Mouse (Mus musculus): Measurements from ENCODE around the gene Dot1l. TPM values are rescaled to one million over a fixed set of nuclear protein-coding genes. Genes with fewer than 3 reads are reported as not detected.

The Dot1l gene
- polyA plus RNA-seq, 1 experiment from 2014 or later = 27.3 TPM

GRCm38 (mm10) chr10:80741634-80742179 lies 13.3 kb upstream of the Dot1l start:
- H3K4me1 ChIP-seq (ENCODE audit: control insufficient read depth, insufficient read depth, low read length) = peaks cover 25% of the 10 kb centered on the region
- H3K4me2 ChIP-seq (ENCODE audit: low read depth, low read length) = peak overlapping the region; percentile 99
- H3K36me3 ChIP-seq (ENCODE audit: control insufficient read depth, insufficient read depth, low read length) = no peaks in the 10 kb centered on the region
- no peaks in the 10 kb centered on the region for H3K9me3 ChIP-seq (ENCODE audit: control insufficient read depth, low read length)
- ATAC-seq (ENCODE audit: low read depth) = no peak; the same call in none of the 2 replicates
- under 1% methylated on average over 35 of the region's 46 CpGs for WGBS
- H3K27me3 ChIP-seq (ENCODE audit: control insufficient read depth, insufficient read depth, low read length) = no peaks in the 10 kb centered on the region
- H3K27ac ChIP-seq (ENCODE audit: low read depth, low read length) = peak overlapping the region; percentile 71
- peak overlapping the region; percentile 90 for H3K9ac ChIP-seq (replicated peaks; ENCODE audit: low read depth, low read length)
- H3K4me3 ChIP-seq (ENCODE audit: low read depth, low read length) = peak overlapping the region; percentile 81

DNA sequence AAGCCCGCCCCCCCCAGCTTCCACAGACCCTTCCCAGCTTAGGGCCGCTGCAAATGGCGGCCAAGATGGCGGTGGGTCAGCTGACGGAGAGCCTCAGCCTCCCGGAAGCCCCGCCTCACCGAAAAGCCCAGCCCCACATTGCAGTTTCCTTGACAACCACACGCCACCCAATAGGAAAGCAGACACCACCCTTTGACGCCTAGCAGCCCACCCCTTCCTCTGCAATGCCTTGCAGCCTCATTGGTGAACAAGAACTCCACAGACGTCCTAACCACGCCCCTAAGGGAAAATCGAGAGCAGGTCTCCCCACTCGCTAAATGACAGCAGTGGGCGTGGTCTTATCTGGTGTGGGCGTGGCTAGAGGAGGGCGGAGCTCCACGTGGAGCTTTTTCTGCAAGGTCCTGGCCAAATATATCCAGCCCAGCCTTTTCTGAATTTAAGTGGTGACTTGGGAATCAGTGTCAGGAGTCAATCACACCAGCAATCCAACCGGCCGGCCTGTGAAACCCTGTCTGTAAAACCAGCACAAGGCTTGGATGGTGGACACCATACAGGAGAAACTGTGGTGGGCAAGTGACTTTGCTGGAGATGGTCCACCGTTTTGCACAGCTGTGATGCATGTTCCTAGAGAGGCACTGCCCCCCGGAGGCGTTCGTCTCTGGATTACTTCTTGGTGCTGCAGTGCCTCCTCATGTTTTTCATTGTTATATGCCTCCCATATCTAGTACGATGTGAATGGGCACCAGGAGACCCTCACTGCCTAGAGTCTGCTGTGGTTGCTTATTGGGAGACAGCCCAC lies 12.6 kb upstream of the Dot1l start, which contains the start of gene Ap3d1:
Ap3d1 (minus strand) TSS at position 85 of the 799 bp plus-strand sequence.
- H3K27ac ChIP-seq (ENCODE audit: low read depth, low read length) = peak within 1 kb of the TSS; percentile 79
- peak within 1 kb of the TSS; percentile 99 for H3K4me2 ChIP-seq (ENCODE audit: low read depth, low read length)
- peak within 1 kb of the TSS; percentile 90 for H3K9ac ChIP-seq (replicated peaks; ENCODE audit: low read depth, low read length)
- H3K9me3 ChIP-seq (ENCODE audit: control insufficient read depth, low read length) = no peaks in the 10 kb centered on the region
- no peaks in the 10 kb centered on the region for H3K27me3 ChIP-seq (ENCODE audit: control insufficient read depth, insufficient read depth, low read length)
- peak; percentile 99 for ATAC-seq (ENCODE audit: low read depth)
- peaks cover 25% of the 10 kb centered on the region for H3K4me1 ChIP-seq (ENCODE audit: control insufficient read depth, insufficient read depth, low read length)
- H3K36me3 ChIP-seq (ENCODE audit: control insufficient read depth, insufficient read depth, low read length) = no peaks in the 10 kb centered on the region
- WGBS = 2% methylated on average over 25 of the region's 25 CpGs
- peak within 1 kb of the TSS; percentile 81 for H3K4me3 ChIP-seq (ENCODE audit: low read depth, low read length)

GRCm38 (mm10) chr10:80744262-80744661 lies 10.7 kb upstream of the Dot1l start:
- Histone ChIP-seq H3K27ac (ENCODE audit: low read depth, low read length) (no peak overlapping the region), H3K4me3 (ENCODE audit: low read depth, low read length) (no peak overlapping the region), H3K9me3 (ENCODE audit: control insufficient read depth, low read length) (no peaks in the 10 kb centered on the region), H3K27me3 (ENCODE audit: control insufficient read depth, insufficient read depth, low read length) (no peaks in the 10 kb centered on the region), H3K9ac (replicated peaks; ENCODE audit: low read depth, low read length) (no peak overlapping the region), H3K4me1 (ENCODE audit: control insufficient read depth, insufficient read depth, low read length) (peaks cover 23% of the 10 kb centered on the region), H3K4me2 (ENCODE audit: low read depth, low read length) (no peak overlapping the region), H3K36me3 (ENCODE audit: control insufficient read depth, insufficient read depth, low read length) (no peaks in the 10 kb centered on the region)
- 42% methylated on average over 5 of the region's 5 CpGs for WGBS
- no peak for ATAC-seq (ENCODE audit: low read depth)

DNA sequence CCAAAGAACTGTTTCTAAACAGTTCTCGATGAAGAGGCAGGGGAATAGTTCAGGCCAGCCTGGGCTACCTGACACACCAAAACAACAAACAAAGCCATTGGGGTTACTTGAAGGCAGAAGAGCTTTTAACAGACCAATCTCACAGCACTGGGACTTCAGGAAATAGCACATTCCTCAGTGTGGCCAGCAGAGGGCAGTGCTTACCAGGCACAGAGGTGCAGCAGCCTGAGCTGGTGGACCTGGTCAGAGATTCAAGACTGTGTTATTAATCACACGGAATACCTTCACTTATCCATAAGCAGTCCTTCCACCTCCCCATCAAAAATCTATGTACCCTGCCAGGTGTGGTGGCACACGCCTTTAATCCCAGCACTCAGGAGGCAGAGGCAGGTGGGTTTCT lies 7.6 kb upstream of the Dot1l start:
- WGBS = 19% methylated on average over 3 of the region's 3 CpGs
- ATAC-seq (ENCODE audit: low read depth) = no peak

DNA sequence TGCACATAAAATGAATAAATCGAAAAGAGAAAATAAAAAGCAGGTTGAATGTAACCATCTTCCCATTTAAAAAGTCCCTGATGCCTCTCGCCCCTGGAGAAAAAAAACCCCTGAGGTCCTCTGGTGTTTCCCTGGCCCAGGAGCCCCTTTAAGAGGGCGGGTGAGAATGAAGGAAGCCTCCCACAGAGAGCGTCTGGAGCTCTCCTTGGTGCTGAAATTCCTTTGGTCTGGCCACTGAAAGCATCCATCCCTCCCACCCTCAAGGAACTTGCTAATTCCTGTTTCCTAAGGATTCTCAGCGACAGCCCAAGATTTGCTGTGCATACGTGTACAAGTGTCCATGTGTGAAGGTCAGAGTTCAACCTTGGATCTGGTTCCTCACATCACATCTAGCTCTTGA lies 6.4 kb upstream of the Dot1l start:
- WGBS = 16% methylated on average over 6 of the region's 6 CpGs
- H3K4me1 ChIP-seq (ENCODE audit: control insufficient read depth, insufficient read depth, low read length) = no peaks in the 10 kb centered on the region

More for the DNA sequence above, 7.6 kb upstream of the Dot1l start:
- no peaks in the 10 kb centered on the region for H3K36me3 ChIP-seq (ENCODE audit: control insufficient read depth, insufficient read depth, low read length)
- H3K4me3 ChIP-seq (ENCODE audit: low read depth, low read length) = no peak overlapping the region
- no peak overlapping the region for H3K27ac ChIP-seq (ENCODE audit: low read depth, low read length)
- H3K9me3 ChIP-seq (ENCODE audit: control insufficient read depth, low read length) = no peaks in the 10 kb centered on the region
- 0 out of 2 replicates have a peak, but pooled peaks cover 3% of the 10 kb centered on the region for H3K4me1 ChIP-seq (ENCODE audit: control insufficient read depth, insufficient read depth, low read length)
- H3K9ac ChIP-seq (replicated peaks; ENCODE audit: low read depth, low read length) = no peak overlapping the region
- no peaks in the 10 kb centered on the region for H3K27me3 ChIP-seq (ENCODE audit: control insufficient read depth, insufficient read depth, low read length)
- no peak overlapping the region for H3K4me2 ChIP-seq (ENCODE audit: low read depth, low read length)

GRCm38 (mm10) chr10:80751188-80751832 lies 3.7 kb upstream of the Dot1l start:
- no peak for ATAC-seq (ENCODE audit: low read depth)
- 17% methylated on average over 16 of the region's 16 CpGs for WGBS
- Histone ChIP-seq H3K9ac (replicated peaks; ENCODE audit: low read depth, low read length) (0 out of 2 replicates have a peak overlapping the region, but pooled peaks have one; percentile 21), H3K36me3 (ENCODE audit: control insufficient read depth, insufficient read depth, low read length) (no peaks in the 10 kb centered on the region), H3K9me3 (ENCODE audit: control insufficient read depth, low read length) (no peaks in the 10 kb centered on the region), H3K4me3 (ENCODE audit: low read depth, low read length) (no peak overlapping the region), H3K27ac (ENCODE audit: low read depth, low read length) (no peak overlapping the region), H3K4me1 (ENCODE audit: control insufficient read depth, insufficient read depth, low read length) (peaks cover 8% of the 10 kb centered on the region), H3K27me3 (ENCODE audit: control insufficient read depth, insufficient read depth, low read length) (no peaks in the 10 kb centered on the region), H3K4me2 (ENCODE audit: low read depth, low read length) (peak overlapping the region; percentile 29; the same call in 1 of the 2 replicates)

More for the DNA sequence above, 6.4 kb upstream of the Dot1l start:
- no peaks in the 10 kb centered on the region for H3K36me3 ChIP-seq (ENCODE audit: control insufficient read depth, insufficient read depth, low read length)
- H3K9me3 ChIP-seq (ENCODE audit: control insufficient read depth, low read length) = no peaks in the 10 kb centered on the region
- H3K27ac ChIP-seq (ENCODE audit: low read depth, low read length) = no peak overlapping the region
- no peaks in the 10 kb centered on the region for H3K27me3 ChIP-seq (ENCODE audit: control insufficient read depth, insufficient read depth, low read length)
- no peak overlapping the region for H3K9ac ChIP-seq (replicated peaks; ENCODE audit: low read depth, low read length)
- no peak overlapping the region for H3K4me2 ChIP-seq (ENCODE audit: low read depth, low read length)
- H3K4me3 ChIP-seq (ENCODE audit: low read depth, low read length) = no peak overlapping the region
- ATAC-seq (ENCODE audit: low read depth) = no peak

GRCm38 (mm10) chr10:80752079-80752625 lies 2.9 kb upstream of the Dot1l start:
- peaks cover 14% of the 10 kb centered on the region for H3K4me1 ChIP-seq (ENCODE audit: control insufficient read depth, insufficient read depth, low read length)
- no peaks in the 10 kb centered on the region for H3K9me3 ChIP-seq (ENCODE audit: control insufficient read depth, low read length)
- no peaks in the 10 kb centered on the region for H3K27me3 ChIP-seq (ENCODE audit: control insufficient read depth, insufficient read depth, low read length)
- WGBS = 4% methylated on average over 6 of the region's 6 CpGs
- H3K4me3 ChIP-seq (ENCODE audit: low read depth, low read length) = no peak overlapping the region
- no peaks in the 10 kb centered on the region for H3K36me3 ChIP-seq (ENCODE audit: control insufficient read depth, insufficient read depth, low read length)
- H3K27ac ChIP-seq (ENCODE audit: low read depth, low read length) = no peak overlapping the region
- ATAC-seq (ENCODE audit: low read depth) = peak; percentile 38; the same call in 1 of the 2 replicates
- no peak overlapping the region for H3K9ac ChIP-seq (replicated peaks; ENCODE audit: low read depth, low read length)
- H3K4me2 ChIP-seq (ENCODE audit: low read depth, low read length) = peak overlapping the region; percentile 29; the same call in 1 of the 2 replicates

DNA sequence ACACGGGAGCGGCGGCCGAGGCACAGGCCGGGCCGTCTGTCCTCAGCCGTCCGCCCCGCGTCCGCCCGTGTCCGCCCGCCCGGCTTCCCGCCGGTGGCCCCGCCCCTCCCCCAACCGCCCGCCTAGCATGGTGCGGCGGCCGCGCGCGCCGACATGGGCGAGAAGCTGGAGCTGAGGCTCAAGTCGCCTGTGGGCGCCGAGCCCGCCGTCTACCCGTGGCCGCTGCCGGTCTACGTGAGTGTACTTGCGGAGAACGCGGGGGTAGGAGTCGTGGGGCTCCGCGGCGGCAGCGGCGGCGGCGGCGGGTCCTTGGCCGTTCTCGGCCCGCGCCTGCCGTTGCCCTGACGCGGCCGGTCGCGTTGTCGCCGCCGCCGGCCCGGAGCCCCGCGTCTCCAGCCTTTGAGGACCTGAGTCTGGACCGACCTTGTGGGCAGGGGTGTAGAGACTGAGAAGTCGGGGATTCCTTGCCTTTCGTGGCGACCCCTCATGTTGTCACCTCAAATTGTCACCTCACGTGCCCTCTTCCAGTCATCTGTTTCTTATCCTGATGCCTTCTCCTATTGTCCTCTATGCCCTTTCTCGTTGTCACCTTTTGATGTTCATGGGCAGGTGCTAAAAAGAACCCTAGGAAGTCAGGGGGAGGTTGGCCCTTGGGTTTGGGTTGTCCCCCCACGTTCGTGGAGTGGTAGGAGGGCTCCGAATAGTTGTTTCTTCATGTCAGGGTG lies 447 bp downstream of the Dot1l start:
- under 1% methylated on average over 70 of the region's 75 CpGs for WGBS
- Histone ChIP-seq H3K36me3 (ENCODE audit: control insufficient read depth, insufficient read depth, low read length) (no peaks in the 10 kb centered on the region), H3K27me3 (ENCODE audit: control insufficient read depth, insufficient read depth, low read length) (no peaks in the 10 kb centered on the region), H3K9ac (replicated peaks; ENCODE audit: low read depth, low read length) (peak overlapping the region; percentile 97), H3K4me1 (ENCODE audit: control insufficient read depth, insufficient read depth, low read length) (peaks cover 27% of the 10 kb centered on the region), H3K4me2 (ENCODE audit: low read depth, low read length) (peak overlapping the region; percentile 89), H3K4me3 (ENCODE audit: low read depth, low read length) (peak overlapping the region; percentile 95), H3K27ac (ENCODE audit: low read depth, low read length) (peak overlapping the region; percentile 89), H3K9me3 (ENCODE audit: control insufficient read depth, low read length) (no peaks in the 10 kb centered on the region)
- peak; percentile 4; the same call in 1 of the 2 replicates for ATAC-seq (ENCODE audit: low read depth)
